Mouse (Mus musculus): ENCODE data around the gene Iqck.

The Iqck gene

GRCm38 (mm10) chr7:118850676-118851290, 4.8 kb upstream of the Iqck start:
- in situ Hi-C loops (cut with MboI, MseI): loop anchor here (5.0 to 10.0 kb wide), 2 partner anchors 83 to 874 kb away; partner anchors contain the start of gene Thumpd1

GRCm38 (mm10) chr7:118851571-118851970, 4.0 kb upstream of the Iqck start:
- in situ Hi-C loops (cut with MboI, MseI): loop anchor here (5.0 to 10.0 kb wide), 2 partner anchors 84 to 873 kb away; partner anchors contain the start of gene Thumpd1

- in situ Hi-C loops (cut with MboI, MseI): loop anchor here (5.0 to 10.0 kb wide), 2 partner anchors 85 to 872 kb away; partner anchors contain the start of gene Thumpd1
Measured at GRCm38 (mm10) chr7:118852611-118853010, 2.9 kb upstream of the Iqck start.

GRCm38 (mm10) chr7:118854606-118855005, 946 bp upstream of the Iqck start:
- in situ Hi-C loops (cut with MboI, MseI): loop anchor here (5.0 to 10.0 kb wide), 3 partner anchors 87 to 870 kb away; partner anchors contain the start of gene Thumpd1

- in situ Hi-C loops (cut with MboI, MseI): loop anchor here (5.0 to 10.0 kb wide), 2 partner anchors 136 to 869 kb away; partner anchors contain the start of gene Thumpd1
Measured at GRCm38 (mm10) chr7:118855877-118856304, 339 bp downstream of the Iqck start, which contains the start of gene Knop1. Gene Knop1 (minus strand): TSS chr7:118856254.

- in situ Hi-C loops (cut with MboI, MseI): loop anchor here (5.0 to 10.0 kb wide), 2 partner anchors 134 to 866 kb away; partner anchors contain the start of gene Thumpd1
Measured at GRCm38 (mm10) chr7:118858640-118859039, 3.1 kb downstream of the Iqck start.

GRCm38 (mm10) chr7:118865362-118865761, 9.8 kb downstream of the Iqck start:
- in situ Hi-C loops (cut with MboI, MseI): no loop called here

- in situ Hi-C loops (cut with MboI, MseI): no loop called here
Measured at GRCm38 (mm10) chr7:118879466-118880029, 24.0 kb downstream of the Iqck start.

- in situ Hi-C loops (cut with MboI, MseI): no loop called here
Measured at GRCm38 (mm10) chr7:118883957-118884356, 28.4 kb downstream of the Iqck start.

GRCm38 (mm10) chr7:118884969-118885368, 29.4 kb downstream of the Iqck start:
- in situ Hi-C loops (cut with MboI, MseI): no loop called here

GRCm38 (mm10) chr7:118887303-118888055, 31.9 kb downstream of the Iqck start:
- in situ Hi-C loops (cut with MboI, MseI): no loop called here

GRCm38 (mm10) chr7:118889046-118889680, 33.6 kb downstream of the Iqck start:
- in situ Hi-C loops (cut with MboI, MseI): no loop called here

GRCm38 (mm10) chr7:118895469-118896450, 40.2 kb downstream of the Iqck start:
- in situ Hi-C loops (cut with MboI, MseI): no loop called here

- in situ Hi-C loops (cut with MboI, MseI): no loop called here
Measured at GRCm38 (mm10) chr7:118898063-118898462, 42.5 kb downstream of the Iqck start.

GRCm38 (mm10) chr7:118900090-118900489, 44.5 kb downstream of the Iqck start:
- in situ Hi-C loops (cut with MboI, MseI): no loop called here

- in situ Hi-C loops (cut with MboI, MseI): no loop called here
Measured at GRCm38 (mm10) chr7:118902944-118903343, 47.4 kb downstream of the Iqck start.

GRCm38 (mm10) chr7:118903879-118904278, 48.3 kb downstream of the Iqck start:
- in situ Hi-C loops (cut with MboI, MseI): no loop called here

- in situ Hi-C loops (cut with MboI, MseI): no loop called here
Measured at GRCm38 (mm10) chr7:118904530-118904929, 49.0 kb downstream of the Iqck start.

GRCm38 (mm10) chr7:118908961-118909515, 53.5 kb downstream of the Iqck start:
- in situ Hi-C loops (cut with MboI, MseI): no loop called here

- in situ Hi-C loops (cut with MboI, MseI): no loop called here
Measured at GRCm38 (mm10) chr7:118910464-118910863, 54.9 kb downstream of the Iqck start.
